Mouse (Mus musculus) cerebellum, postnatal 25 days (tissue): ENCODE results near the gene Zfp873.
"Not testable (repeated sequence)": the region's sequence is repeated elsewhere in the genome, so short reads cannot be mapped to it uniquely, and the experiment has no call there.

Source experiments
- DNase-seq, 2 experiments: peaks; one replicate each; pipeline ENCODE4 v3.0.0; 2021; ENCODE audit warnings: mixed read lengths in 2 of 2

Gene Zfp873

GRCm38 (mm10) chr10:82047597-82048459, at the start of gene Zfp873:
Zfp873 (plus strand) TSS chr10:82048123.
- DNase-seq, result peak; percentile 93 to 94

DNA sequence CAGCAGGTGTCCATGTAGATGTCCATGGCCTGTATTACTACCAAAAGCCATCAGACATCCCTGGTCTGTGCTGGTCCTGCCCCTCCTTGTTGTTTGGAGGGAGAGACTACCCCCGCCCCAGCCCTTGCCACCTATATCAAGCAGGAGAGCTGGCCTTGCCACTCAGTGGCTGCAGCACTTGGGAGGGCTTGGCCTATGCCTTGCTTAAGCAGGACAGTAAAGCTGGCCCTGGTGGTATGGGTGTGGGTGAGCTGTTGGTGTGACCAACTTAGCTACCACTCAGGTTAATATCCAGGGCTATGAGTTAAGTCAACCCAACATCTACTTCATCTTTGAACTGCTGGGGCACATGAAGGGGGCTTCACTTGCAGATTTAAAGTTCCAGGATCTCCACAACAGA, 44.7 kb upstream of the Zfp873 start:
- not testable (repeated sequence) for DNase-seq

- DNase-seq, result peak in 1 of 2 experiments; percentile 8
Measured at GRCm38 (mm10) chr10:82004822-82005221, 43.1 kb upstream of the Zfp873 start.

DNA sequence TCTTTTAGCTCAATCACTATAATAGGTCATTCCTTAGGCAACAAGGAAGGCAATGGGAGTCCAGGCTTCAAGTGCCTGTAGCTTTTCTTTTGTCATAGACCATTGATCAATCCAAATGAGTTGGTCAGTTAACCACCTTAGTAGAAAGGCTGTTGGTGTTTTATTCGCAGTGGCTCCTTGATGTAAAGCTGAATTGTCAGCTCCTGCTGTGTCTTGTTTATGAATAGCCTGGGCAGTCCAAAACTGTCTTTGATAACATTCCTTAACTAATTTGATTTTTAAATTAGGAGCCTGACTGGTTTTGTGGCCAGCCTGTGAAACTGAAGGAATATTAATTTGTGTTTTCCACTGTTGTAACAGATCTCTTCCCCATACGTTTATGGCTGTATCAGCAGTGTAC, 5.7 kb upstream of the Zfp873 start:
- no peak for DNase-seq

GRCm38 (mm10) chr10:82046603-82047002, 1.3 kb upstream of the Zfp873 start:
- DNase-seq, result no peak

- not testable (repeated sequence) for DNase-seq
Measured at GRCm38 (mm10) chr10:82048460-82048804, 509 bp downstream of the Zfp873 start.

DNA sequence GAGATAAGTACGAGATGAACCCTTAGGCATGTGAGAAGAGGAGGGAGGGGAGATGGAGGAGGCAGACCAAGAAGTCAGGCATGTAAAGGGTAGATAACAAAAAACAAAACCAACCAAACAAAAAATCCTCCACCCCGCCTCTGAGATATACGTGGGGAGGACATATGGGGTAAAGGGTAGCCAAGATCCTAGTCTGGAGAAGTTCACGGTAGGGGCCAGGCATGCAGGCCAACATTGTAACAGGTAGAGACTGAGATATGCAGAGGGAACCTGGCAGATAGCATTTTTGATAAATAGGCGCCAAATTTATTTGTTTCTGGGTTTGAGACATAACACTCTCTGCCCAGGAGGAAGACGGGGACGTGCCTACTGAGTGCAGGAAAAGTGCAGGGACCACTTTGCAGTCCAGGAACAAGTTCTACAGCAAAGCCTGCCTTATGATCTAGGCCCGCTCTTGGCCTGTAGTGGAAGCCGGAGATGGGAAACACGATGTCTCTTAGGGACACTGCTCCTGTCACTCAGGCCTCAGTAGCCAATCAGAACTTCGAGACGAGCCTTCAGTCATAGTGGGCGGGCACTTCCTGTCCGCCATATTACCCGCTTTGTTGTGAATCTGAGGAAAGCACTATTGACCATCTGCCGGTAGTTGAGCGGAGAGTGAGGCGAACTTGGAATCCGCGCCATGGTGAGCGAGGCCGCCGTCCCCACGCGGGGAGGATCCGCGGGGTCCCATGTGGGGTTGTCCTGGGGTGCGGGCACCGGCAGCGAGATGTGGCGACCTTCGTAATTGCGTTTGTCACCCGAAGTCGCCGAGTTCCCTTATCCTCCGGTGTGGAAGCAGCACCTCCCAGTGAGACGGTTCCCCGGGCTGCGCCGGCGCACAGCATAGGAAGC, 35.1 kb downstream of the Zfp873 start, which contains the start of gene BC024063:
Gene BC024063 (plus strand): TSS at position 626 of the 894 bp plus-strand sequence.
- peak; percentile 80 to 83 for DNase-seq

- DNase-seq, result not testable (repeated sequence)
Measured at GRCm38 (mm10) chr10:82083622-82083971, 35.7 kb downstream of the Zfp873 start.
